Mouse (Mus musculus): ENCODE data around the gene Dus3l. TPM values are rescaled to one million over a fixed set of nuclear protein-coding genes. Genes with fewer than 3 reads are reported as not detected.

Gene Dus3l
- polyA plus RNA-seq, 1 experiment, result 55.6 TPM

- Histone ChIP-seq H3K4me1 (ENCODE audit: control insufficient read depth, insufficient read depth, insufficient read length, low read length) (peaks cover 12% of the 10 kb centered on the region), H3K27ac (ENCODE audit: insufficient read depth, low read depth, low read length) (no peak overlapping the region), H3K36me3 (ENCODE audit: control insufficient read depth, insufficient read depth, low read length) (peaks cover 19% of the 10 kb centered on the region), H3K27me3 (ENCODE audit: control insufficient read depth, insufficient read depth, low read length) (no peaks in the 10 kb centered on the region), H3K4me3 (ENCODE audit: low read depth, low read length) (no peak overlapping the region)
- TF ChIP-seq POLR2A (IDR thresholded peaks at IDR 0.05; ENCODE audit: low read depth, low read length), result no peak
- peak; percentile 31; the same call in 1 of the 2 replicates for TF ChIP-seq CTCF (IDR thresholded peaks at IDR 0.05; ENCODE audit: extremely low read depth, insufficient read length, insufficient replicate concordance, low read depth, low read length)
- 78% methylated on average over 11 of the region's 11 CpGs for WGBS
Observed at GRCm38 (mm10) chr17:56723419-56724161, 41.0 kb upstream of the Dus3l start.

DNA sequence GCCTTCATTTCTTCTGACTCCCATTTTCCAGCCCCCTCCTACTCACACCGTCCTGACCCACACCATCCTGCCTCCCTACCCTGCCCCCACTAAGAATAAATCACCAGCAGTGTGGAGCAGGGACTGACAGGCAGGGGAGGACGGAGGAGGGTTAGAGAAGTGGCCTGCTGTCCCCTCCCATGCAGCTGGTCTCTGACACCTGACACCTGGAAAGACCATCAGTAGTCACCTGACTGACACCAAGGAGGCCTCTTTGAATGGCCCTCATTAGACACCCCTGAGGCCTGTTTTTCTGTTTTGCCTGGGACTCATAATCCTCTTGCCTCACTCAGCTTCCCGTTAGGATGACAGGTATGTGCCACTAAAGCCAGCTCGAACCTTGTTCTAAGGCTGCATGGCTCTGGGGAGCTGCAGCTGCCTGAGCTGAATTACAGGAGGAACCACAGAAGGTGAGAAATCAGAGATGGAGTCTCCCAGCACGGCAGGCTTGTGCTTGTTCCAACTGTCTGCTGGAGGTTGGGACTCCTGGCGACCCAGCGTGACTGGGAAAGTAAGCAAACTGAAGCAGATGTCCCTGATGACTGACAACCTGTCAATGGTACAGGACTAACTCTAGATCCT lies 37.4 kb upstream of the Dus3l start:
- Histone ChIP-seq H3K4me1 (ENCODE audit: control insufficient read depth, insufficient read depth, insufficient read length, low read length) (peaks cover 8% of the 10 kb centered on the region), H3K4me3 (ENCODE audit: low read depth, low read length) (no peak overlapping the region), H3K27ac (ENCODE audit: insufficient read depth, low read depth, low read length) (no peak overlapping the region), H3K36me3 (ENCODE audit: control insufficient read depth, insufficient read depth, low read length) (peaks cover 10% of the 10 kb centered on the region), H3K27me3 (ENCODE audit: control insufficient read depth, insufficient read depth, low read length) (no peaks in the 10 kb centered on the region)
- no peak for TF ChIP-seq CTCF (IDR thresholded peaks at IDR 0.05; ENCODE audit: extremely low read depth, insufficient read length, insufficient replicate concordance, low read depth, low read length)
- no peak; the same call in 1 of the 2 replicates for TF ChIP-seq POLR2A (IDR thresholded peaks at IDR 0.05; ENCODE audit: low read depth, low read length)
- WGBS, result 26% methylated on average over 7 of the region's 7 CpGs

DNA sequence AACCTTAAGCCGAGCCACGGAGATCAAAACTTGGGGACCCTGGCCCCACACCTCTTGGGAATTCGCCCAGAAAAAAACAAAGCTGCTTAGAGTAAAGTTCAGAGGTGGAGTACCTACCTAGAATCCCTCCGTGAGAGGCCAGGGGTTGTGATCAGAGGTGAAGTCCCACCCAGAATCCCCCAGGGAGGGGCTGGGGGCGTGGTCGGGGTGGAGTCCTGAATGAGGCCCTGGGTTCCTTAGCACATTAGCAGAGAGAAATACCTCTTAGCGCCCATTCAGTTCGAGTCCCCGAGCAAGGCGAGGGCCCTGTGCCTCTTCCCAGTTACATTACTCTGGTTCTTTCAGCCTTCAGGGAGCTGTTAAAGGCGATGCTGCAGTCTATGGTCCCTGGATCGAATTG lies 36.9 kb upstream of the Dus3l start:
- peaks cover 7% of the 10 kb centered on the region for H3K36me3 ChIP-seq (ENCODE audit: control insufficient read depth, insufficient read depth, low read length)
- H3K27me3 ChIP-seq (ENCODE audit: control insufficient read depth, insufficient read depth, low read length), result no peaks in the 10 kb centered on the region
- TF ChIP-seq POLR2A (IDR thresholded peaks at IDR 0.05; ENCODE audit: low read depth, low read length), result no peak
- no peak for TF ChIP-seq CTCF (IDR thresholded peaks at IDR 0.05; ENCODE audit: extremely low read depth, insufficient read length, insufficient replicate concordance, low read depth, low read length)
- 10% methylated on average over 12 of the region's 12 CpGs for whole genome bisulfite sequencing
- H3K4me1 ChIP-seq (ENCODE audit: control insufficient read depth, insufficient read depth, insufficient read length, low read length), result peaks cover 8% of the 10 kb centered on the region
- H3K27ac ChIP-seq (ENCODE audit: insufficient read depth, low read depth, low read length), result no peak overlapping the region
- no peak overlapping the region for H3K4me3 ChIP-seq (ENCODE audit: low read depth, low read length)

GRCm38 (mm10) chr17:56728117-56728516 lies 36.4 kb upstream of the Dus3l start:
- TF ChIP-seq POLR2A (IDR thresholded peaks at IDR 0.05; ENCODE audit: low read depth, low read length), result no peak
- TF ChIP-seq CTCF (IDR thresholded peaks at IDR 0.05; ENCODE audit: extremely low read depth, insufficient read length, insufficient replicate concordance, low read depth, low read length), result no peak
- H3K27ac ChIP-seq (ENCODE audit: insufficient read depth, low read depth, low read length), result no peak overlapping the region
- WGBS, result 19% methylated on average over 12 of the region's 12 CpGs

DNA sequence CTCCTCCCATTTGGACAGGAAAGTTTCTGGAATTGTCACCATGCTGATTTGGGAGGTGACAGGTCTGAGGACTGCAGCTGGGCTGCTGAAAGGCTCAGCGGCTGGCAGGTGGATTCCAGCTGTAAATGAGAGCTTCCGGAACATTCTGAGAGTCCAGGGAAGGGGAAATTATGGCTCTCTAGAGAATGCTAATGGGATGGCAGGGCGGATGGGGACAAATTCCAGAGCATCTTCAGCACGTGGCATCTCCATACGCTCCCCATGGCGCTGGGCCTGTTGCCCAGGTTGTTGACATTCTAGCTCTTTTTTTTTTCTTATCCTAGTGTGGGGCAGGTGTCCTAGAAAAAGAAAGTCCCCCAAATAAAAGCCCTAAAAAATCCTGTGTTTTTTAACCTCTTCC lies 35.4 kb upstream of the Dus3l start:
- WGBS, result 21% methylated on average over 6 of the region's 6 CpGs
- peaks cover 8% of the 10 kb centered on the region for H3K4me1 ChIP-seq (ENCODE audit: control insufficient read depth, insufficient read depth, insufficient read length, low read length)
- TF ChIP-seq CTCF (IDR thresholded peaks at IDR 0.05; ENCODE audit: extremely low read depth, insufficient read length, insufficient replicate concordance, low read depth, low read length) (no peak), POLR2A (IDR thresholded peaks at IDR 0.05; ENCODE audit: low read depth, low read length) (no peak)
- H3K27me3 ChIP-seq (ENCODE audit: control insufficient read depth, insufficient read depth, low read length), result no peaks in the 10 kb centered on the region
- no peaks in the 10 kb centered on the region for H3K36me3 ChIP-seq (ENCODE audit: control insufficient read depth, insufficient read depth, low read length)
- no peak overlapping the region for H3K27ac ChIP-seq (ENCODE audit: insufficient read depth, low read depth, low read length)
- H3K4me3 ChIP-seq (ENCODE audit: low read depth, low read length), result no peak overlapping the region

More at GRCm38 (mm10) chr17:56728117-56728516, 36.4 kb upstream of the Dus3l start:
- Histone ChIP-seq H3K4me3 (ENCODE audit: low read depth, low read length) (no peak overlapping the region), H3K27me3 (ENCODE audit: control insufficient read depth, insufficient read depth, low read length) (no peaks in the 10 kb centered on the region), H3K36me3 (ENCODE audit: control insufficient read depth, insufficient read depth, low read length) (peaks cover 4% of the 10 kb centered on the region; the same call in 1 of the 2 replicates), H3K4me1 (ENCODE audit: control insufficient read depth, insufficient read depth, insufficient read length, low read length) (peaks cover 8% of the 10 kb centered on the region)

- H3K4me3 ChIP-seq (ENCODE audit: low read depth, low read length), result no peak overlapping the region
- H3K36me3 ChIP-seq (ENCODE audit: control insufficient read depth, insufficient read depth, low read length), result no peaks in the 10 kb centered on the region
- H3K27ac ChIP-seq (ENCODE audit: insufficient read depth, low read depth, low read length), result no peak overlapping the region
- peaks cover 8% of the 10 kb centered on the region for H3K4me1 ChIP-seq (ENCODE audit: control insufficient read depth, insufficient read depth, insufficient read length, low read length)
- TF ChIP-seq CTCF (IDR thresholded peaks at IDR 0.05; ENCODE audit: extremely low read depth, insufficient read length, insufficient replicate concordance, low read depth, low read length) (no peak), POLR2A (IDR thresholded peaks at IDR 0.05; ENCODE audit: low read depth, low read length) (no peak)
- 85% methylated on average over 2 of the region's 2 CpGs for WGBS
- no peaks in the 10 kb centered on the region for H3K27me3 ChIP-seq (ENCODE audit: control insufficient read depth, insufficient read depth, low read length)
Observed at GRCm38 (mm10) chr17:56729656-56730055, 34.9 kb upstream of the Dus3l start.

- Histone ChIP-seq H3K27me3 (ENCODE audit: control insufficient read depth, insufficient read depth, low read length) (no peaks in the 10 kb centered on the region), H3K36me3 (ENCODE audit: control insufficient read depth, insufficient read depth, low read length) (no peaks in the 10 kb centered on the region), H3K4me3 (ENCODE audit: low read depth, low read length) (no peak overlapping the region), H3K4me1 (ENCODE audit: control insufficient read depth, insufficient read depth, insufficient read length, low read length) (no peaks in the 10 kb centered on the region), H3K27ac (ENCODE audit: insufficient read depth, low read depth, low read length) (no peak overlapping the region)
- TF ChIP-seq CTCF (IDR thresholded peaks at IDR 0.05; ENCODE audit: extremely low read depth, insufficient read length, insufficient replicate concordance, low read depth, low read length) (peak; percentile 54; the same call in 1 of the 2 replicates), POLR2A (IDR thresholded peaks at IDR 0.05; ENCODE audit: low read depth, low read length) (no peak)
- 42% methylated on average over 8 of the region's 8 CpGs for WGBS
Observed at GRCm38 (mm10) chr17:56736534-56736933, 28.0 kb upstream of the Dus3l start.
